Mouse (Mus musculus): ENCODE results near the gene Stk24.
"Not testable (repeated sequence)": the region's sequence is repeated elsewhere in the genome, so short reads cannot be mapped to it uniquely, and the experiment has no call there.

Gene Stk24

GRCm38 (mm10) chr14:121379827-121380145, at the start of gene Stk24:
TSS of gene Stk24 (minus strand) at chr14:121380011.
- DNase-seq (ENCODE audit: low read depth, low spot score) = no peak

DNA sequence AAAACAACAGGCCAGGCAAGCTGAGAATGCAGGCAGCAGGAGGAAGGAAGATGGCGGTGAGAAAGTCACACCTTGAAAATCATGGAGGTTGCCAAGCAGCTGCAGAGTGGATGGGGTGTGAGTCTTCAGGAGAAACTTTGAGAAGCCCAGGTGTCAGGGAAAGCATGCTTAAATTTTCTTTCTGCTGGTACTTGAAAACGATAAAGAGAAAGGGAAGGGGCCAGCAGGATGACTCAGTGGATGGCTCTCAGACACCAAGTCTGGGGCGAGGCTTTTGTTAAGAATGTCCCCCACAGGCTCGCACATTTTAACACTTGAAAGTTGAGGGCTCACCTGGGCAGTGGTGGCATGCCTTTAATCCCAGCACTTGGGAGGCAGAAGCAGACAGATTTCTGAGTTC, 48.3 kb upstream of the Stk24 start:
- DNase-seq (ENCODE audit: low read depth, low spot score) = no peak

- DNase-seq (ENCODE audit: low read depth, low spot score) = no peak
These were observed 46.9 kb upstream of the Stk24 start for GRCm38 (mm10) chr14:121426743-121427142.

GRCm38 (mm10) chr14:121425004-121425793, 45.4 kb upstream of the Stk24 start:
- DNase-seq (ENCODE audit: low read depth, low spot score) = no peak

- no peak for DNase-seq (ENCODE audit: low read depth, low spot score)
These were observed 43.5 kb upstream of the Stk24 start for GRCm38 (mm10) chr14:121423341-121423751.

DNA sequence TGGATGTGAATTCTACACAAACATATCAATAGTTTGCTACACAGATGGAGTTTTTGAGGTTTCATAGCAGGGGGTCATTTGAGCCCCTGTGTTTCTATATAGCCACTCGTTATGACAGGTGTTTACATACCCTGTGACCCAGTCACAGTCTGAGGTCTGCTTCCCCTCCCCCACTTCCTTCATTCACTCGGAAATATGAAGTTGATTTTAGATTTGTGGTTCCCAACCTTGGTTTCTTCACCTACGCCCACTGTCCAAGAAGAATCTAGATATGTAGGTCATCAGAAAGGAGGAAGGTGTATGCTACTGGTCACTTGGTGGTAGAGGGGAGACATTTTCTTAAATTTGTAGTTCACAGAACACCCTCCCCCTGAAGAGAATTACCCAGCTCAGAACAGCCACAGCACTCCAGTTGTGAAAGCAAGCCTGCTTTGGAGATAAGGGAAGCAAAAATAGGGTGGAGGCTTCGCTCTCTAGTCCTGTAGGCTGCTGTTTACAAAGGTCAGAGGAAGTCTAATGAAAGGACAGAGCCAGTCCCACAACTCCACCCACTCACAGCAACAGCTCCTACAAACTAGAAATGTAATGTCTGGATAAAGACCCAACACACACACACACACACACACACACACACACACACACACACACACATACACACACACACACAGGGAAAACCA, 43.0 kb upstream of the Stk24 start:
- no peak for DNase-seq (ENCODE audit: low read depth, low spot score)

DNA sequence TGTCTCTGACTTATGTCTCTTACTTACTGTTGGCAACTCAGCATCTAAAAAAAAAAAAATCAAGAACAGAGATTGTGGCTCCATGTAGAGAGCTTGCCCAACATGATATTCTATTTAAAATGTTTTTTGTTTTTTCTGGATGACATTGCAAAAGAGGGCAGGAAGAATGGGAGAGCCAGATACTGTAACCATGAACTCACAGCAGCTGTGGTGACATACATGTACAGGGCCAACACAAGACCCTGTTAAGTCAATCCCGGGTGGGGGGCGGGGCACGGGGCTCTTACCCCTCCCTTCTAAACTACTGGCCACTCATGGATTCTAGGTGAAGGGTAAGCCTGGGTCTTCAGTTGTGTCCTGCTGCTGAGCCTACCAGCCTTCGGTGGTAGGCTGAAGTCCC, 42.2 kb upstream of the Stk24 start:
- no peak for DNase-seq (ENCODE audit: low read depth, low spot score)

- no peak for DNase-seq (ENCODE audit: low read depth, low spot score)
These were observed 37.8 kb upstream of the Stk24 start for GRCm38 (mm10) chr14:121417594-121417993.

GRCm38 (mm10) chr14:121416626-121417319, 37.0 kb upstream of the Stk24 start:
- no peak for DNase-seq (ENCODE audit: low read depth, low spot score)

DNA sequence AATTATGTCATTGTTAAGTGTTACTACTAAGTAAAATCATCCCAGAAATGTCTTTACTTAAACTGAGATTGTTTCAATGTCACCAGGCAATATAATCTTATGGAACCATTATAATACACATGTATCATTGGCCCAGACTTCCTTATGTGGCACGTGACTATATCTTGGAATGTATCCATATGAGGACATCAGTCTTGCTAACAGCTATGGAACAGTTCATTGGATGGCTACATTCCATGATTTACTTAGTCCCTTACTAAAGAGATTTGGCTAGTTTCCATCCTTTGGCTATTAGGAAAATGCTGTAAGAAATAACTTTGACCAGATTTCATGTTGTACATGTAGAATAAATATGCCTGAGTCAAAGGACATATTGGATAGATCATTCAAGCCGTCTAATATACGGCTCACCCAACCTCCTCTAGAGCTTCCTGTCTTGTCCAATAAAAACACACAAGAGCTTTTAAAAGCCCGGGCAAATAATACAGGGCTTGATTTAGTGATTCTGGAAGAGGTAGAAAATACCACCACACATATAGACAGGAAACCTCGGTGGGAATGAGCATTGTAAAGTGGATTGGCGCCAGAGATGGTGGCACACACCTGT, 34.9 kb upstream of the Stk24 start:
- no peak for DNase-seq (ENCODE audit: low read depth, low spot score)

DNA sequence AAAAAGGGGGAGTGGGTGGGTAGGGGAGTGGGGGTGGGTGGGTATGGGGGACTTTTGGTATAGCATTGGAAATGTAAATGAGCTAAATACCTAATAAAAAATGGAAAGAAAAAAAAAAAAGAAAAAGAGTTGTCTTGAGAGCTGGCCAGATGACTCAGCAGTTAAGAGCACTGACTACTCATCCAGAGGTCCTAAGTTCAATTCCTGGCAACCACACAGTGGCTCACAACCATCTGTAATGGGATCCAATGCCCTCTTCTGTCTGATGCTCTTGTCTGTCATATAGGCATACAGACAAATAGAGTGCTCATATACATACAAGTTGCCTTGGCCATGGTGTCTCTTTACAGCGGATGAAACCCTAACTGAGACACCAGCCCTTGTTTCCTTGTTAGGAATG, 33.9 kb upstream of the Stk24 start:
- DNase-seq (ENCODE audit: low read depth, low spot score) = not testable (repeated sequence)

- no peak for DNase-seq (ENCODE audit: low read depth, low spot score)
These were observed 29.1 kb upstream of the Stk24 start for GRCm38 (mm10) chr14:121408944-121409343.

GRCm38 (mm10) chr14:121406943-121407342, 27.1 kb upstream of the Stk24 start:
- DNase-seq (ENCODE audit: low read depth, low spot score) = no peak

- DNase-seq (ENCODE audit: low read depth, low spot score) = no peak
These were observed 25.7 kb upstream of the Stk24 start for GRCm38 (mm10) chr14:121405546-121405945.

- DNase-seq (ENCODE audit: low read depth, low spot score) = no peak
These were observed 25.3 kb upstream of the Stk24 start for GRCm38 (mm10) chr14:121405120-121405519.

GRCm38 (mm10) chr14:121399676-121400075, 19.9 kb upstream of the Stk24 start:
- no peak for DNase-seq (ENCODE audit: low read depth, low spot score)

DNA sequence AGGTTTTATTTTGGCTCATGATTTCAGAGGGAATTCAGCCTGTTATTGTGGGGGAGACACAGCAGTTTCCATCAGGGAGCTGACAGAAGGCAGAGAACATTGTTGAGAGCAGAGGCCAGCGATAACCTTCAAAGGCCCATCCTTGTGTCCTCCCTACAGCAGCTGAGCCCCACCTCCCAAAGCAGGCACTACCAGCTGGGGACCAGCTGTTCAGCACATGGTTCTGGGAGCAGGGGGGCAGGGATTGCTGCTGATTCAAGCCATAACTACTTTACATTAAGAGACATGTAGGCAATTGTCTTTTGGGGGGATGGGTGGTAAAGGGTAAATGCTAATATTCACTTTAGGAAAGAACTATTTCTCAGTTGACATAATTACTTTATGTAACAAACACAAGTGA, 17.7 kb upstream of the Stk24 start:
- no peak for DNase-seq (ENCODE audit: low read depth, low spot score)

DNA sequence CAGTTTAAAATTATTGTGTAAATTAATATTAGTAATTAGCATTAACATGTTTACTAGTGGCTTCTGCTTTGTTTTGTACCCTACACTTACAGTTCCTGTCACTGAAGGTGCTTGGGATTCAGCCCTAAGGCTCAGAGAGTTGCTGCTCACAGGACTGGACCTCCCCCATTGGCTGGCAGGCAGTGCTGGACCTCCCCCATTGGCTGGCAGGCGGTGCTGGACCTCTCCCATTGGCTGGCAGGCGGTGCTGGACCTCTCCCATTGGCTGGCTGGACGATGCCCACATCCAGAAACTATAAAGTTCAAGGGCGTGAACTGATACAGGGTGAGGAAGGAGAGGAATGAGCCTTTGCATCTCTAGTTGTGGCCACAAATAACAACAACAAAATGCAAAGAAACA, 15.3 kb upstream of the Stk24 start:
- DNase-seq (ENCODE audit: low read depth, low spot score) = no peak

GRCm38 (mm10) chr14:121391927-121392326, 12.1 kb upstream of the Stk24 start:
- no peak for DNase-seq (ENCODE audit: low read depth, low spot score)

DNA sequence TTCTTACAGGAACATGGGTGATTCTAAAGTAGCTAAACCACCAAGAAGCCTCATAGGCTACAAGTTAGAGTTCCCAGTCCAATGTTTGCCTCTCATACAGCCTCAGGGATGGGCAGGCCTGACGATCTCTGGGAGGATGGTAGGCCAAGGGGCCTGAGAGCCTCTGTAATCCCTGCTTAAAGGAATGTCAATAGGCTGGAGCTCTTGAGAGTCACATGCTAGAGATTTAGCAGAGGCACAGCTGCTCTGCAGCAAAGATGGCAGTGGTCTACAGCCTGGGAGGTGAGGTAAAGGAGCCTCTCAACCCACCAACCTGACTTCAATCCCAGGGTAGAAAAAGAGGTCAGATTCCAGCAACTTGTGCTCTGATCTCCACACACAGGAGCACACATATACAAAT, 7.9 kb upstream of the Stk24 start:
- no peak for DNase-seq (ENCODE audit: low read depth, low spot score)

DNA sequence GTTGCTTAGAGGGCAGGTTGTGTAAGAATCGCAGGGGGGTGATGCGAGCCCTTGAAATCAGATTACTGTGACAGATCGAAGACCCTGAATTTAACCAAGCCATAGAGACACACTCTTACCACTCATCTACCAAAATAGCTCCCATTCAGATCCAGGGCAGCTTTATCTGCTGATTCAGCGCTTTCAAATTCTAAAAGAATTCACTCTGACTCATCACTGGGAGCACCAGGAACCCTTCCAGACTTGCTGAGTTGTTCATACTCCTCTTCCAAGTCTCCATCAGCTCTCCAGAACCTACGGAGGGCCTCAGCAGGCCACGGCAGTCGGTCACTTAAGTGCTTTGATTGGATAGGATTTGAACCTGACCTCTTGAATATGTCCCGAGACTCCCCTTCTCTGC, 5.6 kb upstream of the Stk24 start:
- no peak for DNase-seq (ENCODE audit: low read depth, low spot score)

DNA sequence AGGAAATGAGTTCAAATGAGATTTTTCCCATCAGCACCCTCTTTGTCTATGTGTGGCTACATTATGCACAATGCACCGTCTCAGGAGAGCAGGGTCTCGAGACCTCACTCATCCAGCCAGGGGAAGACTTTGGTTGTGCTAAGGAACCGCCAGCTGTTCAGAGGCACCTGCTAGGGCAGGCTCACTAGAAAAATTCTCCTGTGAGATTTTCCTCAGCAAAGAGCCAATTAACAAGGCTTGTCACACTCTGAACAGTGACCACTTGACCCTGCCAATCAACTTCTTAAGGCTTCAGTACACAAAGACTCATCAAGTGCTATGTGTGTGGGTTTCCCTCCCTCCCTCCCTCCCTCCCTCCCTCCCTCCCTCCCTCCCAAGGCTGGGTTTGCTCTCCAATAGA, 4.0 kb upstream of the Stk24 start:
- DNase-seq (ENCODE audit: low read depth, low spot score) = no peak

Data from embryo, embryonic 11.5 days (tissue).